Mouse (Mus musculus): ENCODE measurements at regions not wholly inside any gene's neighbourhood (a gene's known extent, or its start where the extent isn't known, plus 50 kb on each side); places are given as distances from the start of the nearest gene placed in this dataset.

DNA sequence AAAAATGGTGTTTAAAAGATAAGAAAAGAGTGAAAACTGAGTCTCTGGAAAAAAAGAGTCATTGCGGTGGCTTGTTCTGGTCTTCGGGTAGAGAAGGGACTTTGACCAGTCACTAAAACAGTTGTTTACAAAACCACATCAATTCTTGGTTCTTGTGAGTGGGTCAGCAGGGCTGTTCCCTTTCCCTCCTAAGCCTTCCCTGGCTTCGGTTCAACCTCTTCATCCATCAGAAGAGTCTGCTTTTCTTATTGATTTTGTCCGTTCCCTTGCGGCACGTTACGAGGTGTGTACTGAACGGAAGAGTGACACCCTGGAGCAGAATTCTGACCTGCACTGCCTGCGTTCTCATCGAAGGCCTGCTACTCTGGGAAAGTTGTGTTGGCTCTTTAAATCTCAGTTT, 229.1 kb upstream of the G2e3 start:
- no peak for DNase-seq (ENCODE audit: low spot score in 2 of 2)

DNA sequence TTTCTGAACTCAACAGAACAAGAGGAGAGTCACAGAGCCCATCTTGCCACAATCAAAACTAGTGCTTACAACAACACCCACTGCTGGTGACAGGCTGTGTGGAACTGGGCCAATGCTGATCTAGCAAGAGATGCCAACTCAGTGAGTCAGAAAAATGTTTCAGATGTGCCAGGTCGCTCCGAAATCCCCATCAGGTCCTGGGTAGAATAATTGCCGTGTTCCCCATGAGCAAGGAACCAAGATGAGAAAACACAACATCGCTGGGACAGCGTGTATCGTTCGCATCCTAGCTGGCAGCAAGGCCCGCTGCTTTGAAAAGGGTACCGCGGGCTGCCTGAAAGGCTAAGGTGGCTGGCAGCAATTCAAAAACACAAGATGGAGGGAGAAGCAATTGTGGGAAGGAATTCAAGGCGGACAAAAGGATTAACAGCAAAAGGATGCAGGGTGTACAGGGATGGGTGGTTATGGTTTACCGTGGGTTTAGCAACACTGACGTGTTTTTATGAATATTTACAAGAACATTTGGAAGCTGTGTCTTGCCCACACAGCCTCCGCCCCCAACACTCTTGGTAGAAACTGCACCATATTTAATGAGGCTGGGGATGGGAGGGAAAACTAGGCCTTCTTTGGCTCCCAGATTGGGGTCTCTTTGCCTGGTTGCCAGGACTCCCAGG, 229.7 kb upstream of the G2e3 start:
- no peak for DNase-seq (ENCODE audit: low spot score in 2 of 2)

GRCm38 (mm10) chr12:51117436-51118020, 230.3 kb upstream of the G2e3 start:
- DNase-seq (ENCODE audit: low spot score in 2 of 2): no peak

- DNase-seq (ENCODE audit: low spot score in 2 of 2): no peak
These were observed 236.1 kb upstream of the G2e3 start for GRCm38 (mm10) chr12:51111811-51112210.

DNA sequence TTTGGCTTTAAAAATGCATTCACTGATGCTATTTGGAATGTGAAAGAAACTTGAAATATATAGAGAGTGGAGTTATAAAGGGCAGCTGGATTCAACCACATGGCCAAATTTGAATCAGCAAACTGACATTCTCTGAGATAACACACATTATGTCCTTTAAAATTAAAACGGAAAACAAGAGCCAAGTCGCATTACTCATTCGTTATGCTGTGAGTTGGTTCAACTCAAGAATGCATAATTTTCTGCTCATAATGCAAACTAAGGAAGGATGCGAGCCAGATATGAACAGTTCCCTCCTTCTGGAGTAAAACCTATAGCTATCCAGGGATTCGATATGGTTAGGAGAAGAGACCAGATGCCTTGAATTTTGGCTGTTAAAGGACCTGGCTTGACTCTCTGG, 239.8 kb upstream of the G2e3 start:
- no peak for DNase-seq (ENCODE audit: low spot score in 2 of 2)

DNA sequence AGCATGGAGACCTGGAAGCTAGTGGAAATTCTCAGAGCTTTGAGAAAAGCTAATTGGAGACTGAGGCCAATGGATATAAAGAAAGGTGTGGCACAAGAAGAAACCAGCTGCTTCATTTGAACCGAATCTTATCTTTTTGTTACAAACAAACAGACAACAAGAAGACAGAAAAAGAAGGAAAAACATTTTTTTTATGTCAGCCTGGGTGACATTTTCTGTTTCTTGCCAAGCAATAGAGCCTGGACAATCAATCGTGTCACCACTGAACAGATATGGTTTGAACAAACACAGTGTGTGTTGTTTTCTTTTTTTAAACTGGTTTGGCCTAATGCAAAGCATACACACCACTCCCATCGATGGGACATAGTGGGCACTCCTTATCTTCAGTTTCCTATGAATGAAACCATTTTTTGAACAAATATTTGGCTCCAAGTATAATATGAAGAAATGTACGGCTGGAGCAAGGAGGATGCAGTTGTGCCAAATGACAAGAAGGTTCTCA, 244.3 kb upstream of the G2e3 start:
- DNase-seq (ENCODE audit: low spot score in 2 of 2): no peak

DNA sequence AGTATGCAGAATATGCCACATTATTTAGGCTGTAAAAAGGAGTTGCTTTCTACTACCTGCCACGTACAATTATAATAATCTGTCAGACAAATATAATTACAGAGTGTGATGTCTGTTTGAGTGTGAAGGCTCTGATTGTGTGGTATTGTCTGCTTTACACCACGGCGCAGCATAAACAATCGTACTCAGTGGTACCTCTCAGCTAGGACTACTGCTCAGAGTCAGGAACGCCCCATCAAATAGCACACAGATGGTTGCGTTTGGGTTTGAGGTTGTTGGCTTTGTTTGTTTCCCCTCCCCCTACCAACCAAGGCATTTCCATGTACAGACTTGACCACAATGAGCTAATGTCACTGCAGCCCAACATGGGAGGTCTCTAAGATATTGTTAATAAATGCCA, 246.2 kb upstream of the G2e3 start:
- no peak for DNase-seq (ENCODE audit: low spot score in 2 of 2)

GRCm38 (mm10) chr12:51100868-51101267, 247.0 kb upstream of the G2e3 start:
- DNase-seq (ENCODE audit: low spot score in 2 of 2): no peak

DNA sequence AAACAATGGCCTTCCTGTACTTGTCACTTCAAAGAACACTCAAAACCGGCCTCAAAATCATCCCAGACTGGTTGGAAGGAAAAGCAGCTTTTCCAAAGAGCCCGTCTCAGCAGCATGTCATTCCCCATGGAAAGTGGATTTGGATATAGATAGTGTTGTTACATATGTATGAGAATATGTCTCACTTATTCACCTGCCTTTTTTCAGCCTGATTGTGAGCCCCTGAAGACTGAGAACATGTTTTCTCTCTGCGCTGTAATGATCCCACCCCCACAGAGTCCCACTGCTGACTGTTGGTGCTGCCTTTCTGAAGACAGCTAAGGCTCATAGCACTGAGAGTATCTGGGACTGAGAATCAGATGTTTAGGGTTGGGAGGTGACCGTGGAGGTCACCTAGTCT, 251.9 kb upstream of the G2e3 start:
- DNase-seq (ENCODE audit: low spot score in 2 of 2): no peak

DNA sequence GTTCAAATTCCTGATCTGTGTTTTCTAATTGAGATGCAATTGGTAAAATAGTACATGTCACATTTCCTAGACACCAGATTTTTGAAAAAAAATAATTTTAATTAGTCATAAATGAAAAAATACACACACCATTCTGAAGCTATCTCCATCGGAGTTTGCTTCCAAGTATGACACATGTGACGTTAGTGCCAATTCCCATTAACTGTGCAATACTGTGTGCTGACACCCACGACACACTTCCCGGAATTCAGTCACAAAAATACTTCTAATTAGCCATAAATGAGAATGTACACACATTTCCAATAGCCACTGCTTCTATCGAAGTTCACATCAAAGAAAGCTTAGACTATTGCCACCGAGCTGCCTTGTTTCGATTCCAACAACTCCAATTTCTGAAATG, 258.5 kb upstream of the G2e3 start:
- DNase-seq (ENCODE audit: low spot score in 2 of 2): no peak

- DNase-seq (ENCODE audit: low spot score in 2 of 2): no peak
These were observed 266.1 kb upstream of the G2e3 start for GRCm38 (mm10) chr12:51081809-51082208.

DNA sequence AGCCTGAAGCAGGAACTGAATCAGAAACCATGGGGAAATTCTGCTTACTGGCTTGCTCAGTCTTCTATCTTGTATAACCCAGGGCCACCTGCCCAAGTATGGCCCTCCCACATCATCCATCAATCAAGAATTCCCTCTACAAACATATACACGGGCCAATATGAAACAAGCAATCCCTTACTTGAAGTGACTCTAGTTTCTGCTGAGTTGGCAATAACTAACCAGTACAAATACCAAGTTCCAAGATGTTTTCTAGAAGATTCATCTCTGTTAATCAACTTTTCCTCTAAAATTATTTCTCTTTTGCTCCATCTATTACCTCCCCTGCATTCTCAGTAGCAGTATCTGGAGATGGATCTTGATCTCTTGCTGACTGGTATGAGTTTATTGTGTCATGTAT, 274.4 kb upstream of the G2e3 start:
- no peak for DNase-seq (ENCODE audit: low spot score in 2 of 2)

DNA sequence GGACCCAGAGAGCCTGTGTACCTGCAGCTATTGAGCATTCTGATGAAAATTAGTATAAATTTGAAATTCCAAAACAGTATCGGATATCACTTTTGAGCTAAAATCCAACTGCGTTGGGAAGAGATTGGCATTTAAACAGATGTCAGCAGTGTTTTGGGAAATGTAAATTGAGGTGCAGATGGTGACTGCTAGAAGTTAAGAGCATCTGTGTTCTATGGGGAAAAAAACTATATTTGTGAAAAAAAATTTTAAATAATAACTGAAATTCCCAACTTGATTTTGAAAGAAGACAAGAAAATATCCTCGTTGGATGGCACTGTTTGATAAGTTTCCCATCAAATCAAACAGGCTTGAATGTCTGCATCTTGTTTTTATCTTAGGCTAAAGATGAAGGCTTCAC, 286.9 kb upstream of the G2e3 start:
- no peak for DNase-seq (ENCODE audit: low spot score in 2 of 2)

- DNase-seq (ENCODE audit: low spot score in 2 of 2): no peak
These were observed 289.3 kb upstream of the G2e3 start for GRCm38 (mm10) chr12:51058569-51058968.

DNA sequence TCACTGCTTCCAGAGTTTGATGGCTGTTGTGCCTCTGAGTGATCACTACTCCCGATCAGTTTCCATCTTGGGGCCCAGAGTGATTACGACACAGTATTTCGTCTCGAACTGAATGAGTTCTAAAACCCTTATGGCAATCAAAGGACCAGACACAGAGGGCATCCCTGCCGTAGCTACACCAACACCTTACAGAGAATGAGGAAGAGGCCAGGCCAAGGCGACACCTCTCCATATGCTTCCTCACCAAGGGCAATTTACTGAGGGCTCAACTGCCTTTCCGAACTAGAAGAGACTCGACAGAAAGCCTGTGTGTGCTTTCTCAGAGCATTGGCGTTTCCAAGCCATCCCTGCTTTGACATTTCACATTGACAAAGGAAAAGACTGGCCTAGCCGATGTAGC, 289.8 kb upstream of the G2e3 start:
- no peak for DNase-seq (ENCODE audit: low spot score in 2 of 2)

DNA sequence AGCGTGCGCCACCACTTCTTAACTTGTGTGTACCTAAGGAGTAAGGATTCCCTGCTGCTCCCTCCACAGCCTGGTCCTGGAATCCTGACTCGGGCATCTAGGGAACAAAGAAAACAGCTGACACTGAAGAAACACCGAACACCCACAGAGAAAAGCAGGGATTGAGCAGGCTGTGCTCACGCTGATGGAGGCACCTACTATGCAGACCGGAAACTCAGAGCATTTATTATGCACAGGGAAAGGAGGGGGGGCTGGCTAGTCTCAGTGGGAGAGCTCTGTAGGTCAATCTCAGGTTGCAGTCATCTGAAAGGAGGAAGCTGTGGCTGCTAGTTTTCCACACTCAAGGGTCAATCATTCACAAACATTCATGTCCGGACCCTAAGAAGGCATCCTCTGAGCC, 300.7 kb upstream of the G2e3 start:
- no peak for DNase-seq (ENCODE audit: low spot score in 2 of 2)

DNA sequence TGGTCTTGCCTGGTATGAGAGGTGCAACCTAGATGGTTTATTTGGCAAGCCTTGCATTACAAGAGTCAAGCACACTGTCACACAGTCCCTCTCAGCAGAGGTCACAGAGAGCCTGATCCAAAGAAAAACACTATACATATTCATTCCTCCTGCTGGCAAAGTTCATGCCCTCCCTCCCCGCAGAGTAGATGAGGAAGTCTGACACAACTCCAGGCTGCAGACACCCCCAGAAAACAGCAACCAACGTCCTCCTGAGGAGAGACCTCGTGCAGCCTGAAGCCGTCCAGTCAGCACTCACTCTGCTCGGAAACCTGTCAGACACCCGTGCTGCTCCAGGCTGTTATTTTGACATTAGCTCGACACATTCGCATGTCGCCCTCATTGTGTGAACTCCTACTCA, 302.4 kb upstream of the G2e3 start:
- no peak for DNase-seq (ENCODE audit: low spot score in 2 of 2)

DNA sequence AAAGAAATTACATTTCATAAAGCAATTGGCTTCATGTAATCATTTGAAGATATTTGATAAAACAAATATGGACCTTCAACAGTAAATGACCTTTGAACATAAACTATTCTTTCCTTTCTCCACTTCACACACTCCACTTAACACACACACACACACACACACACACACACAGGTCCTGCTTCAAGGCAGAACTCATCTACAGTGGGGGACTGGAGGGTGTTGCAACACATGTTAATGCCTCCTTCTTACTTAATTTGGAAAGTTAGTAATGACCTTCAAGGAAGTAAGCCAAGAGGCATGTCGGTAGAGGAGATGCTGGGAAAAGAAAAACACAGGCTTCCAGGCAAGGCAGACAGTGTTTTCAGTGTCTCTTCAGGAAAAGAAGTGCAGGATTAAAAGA, 302.8 kb upstream of the G2e3 start:
- no peak for DNase-seq (ENCODE audit: low spot score in 2 of 2)

GRCm38 (mm10) chr12:51032193-51032592, 315.7 kb upstream of the G2e3 start:
- no peak for DNase-seq (ENCODE audit: low spot score in 2 of 2)

DNA sequence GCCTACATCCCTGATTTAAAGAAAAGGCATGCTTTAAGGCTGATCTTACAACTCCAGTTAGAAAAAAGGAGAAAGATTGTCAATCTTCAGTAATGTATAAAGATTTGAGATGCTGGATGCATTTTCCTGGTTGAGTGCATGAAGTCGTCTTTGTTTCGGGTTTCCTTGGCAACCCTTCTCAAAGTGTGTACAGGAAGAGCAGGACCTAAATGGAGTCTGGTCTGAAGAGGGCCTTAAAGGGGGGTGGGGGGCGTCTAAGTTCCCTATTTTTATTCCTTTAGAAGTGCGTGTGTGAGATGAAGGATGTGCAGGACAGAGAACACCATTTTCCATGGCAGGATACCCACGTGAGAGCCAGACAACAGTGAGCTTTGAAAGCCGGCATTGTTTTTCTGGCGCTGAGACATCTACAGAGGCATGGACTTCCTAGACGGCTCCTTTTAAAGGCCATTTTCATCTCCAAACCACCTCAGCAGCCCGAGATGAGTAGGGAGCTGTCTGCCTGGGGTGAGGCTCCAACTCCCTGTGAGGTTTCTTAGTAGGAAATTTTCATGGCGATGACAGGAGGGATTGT, 319.2 kb upstream of the G2e3 start:
- DNase-seq (ENCODE audit: low spot score in 2 of 2): no peak

DNA sequence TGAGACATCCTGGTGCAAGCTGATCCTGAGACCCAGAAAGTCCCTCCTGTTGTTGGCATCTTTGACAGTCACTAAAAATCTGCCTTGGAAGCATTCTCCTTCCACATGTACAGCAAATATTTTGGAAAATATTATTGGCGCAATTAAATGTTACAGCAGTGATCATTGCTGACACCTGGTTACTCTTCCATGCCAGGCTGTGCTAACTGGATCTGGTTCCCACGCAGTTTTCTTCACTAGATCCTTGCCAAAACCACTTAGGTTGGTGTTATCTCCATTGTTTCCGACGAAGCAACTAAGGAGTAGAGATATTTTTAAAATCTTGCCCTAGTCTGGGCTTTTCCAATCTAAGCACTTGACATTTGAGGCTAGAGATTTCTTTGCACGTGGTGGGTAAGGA, 321.8 kb upstream of the G2e3 start:
- DNase-seq (ENCODE audit: low spot score in 2 of 2): no peak

DNA sequence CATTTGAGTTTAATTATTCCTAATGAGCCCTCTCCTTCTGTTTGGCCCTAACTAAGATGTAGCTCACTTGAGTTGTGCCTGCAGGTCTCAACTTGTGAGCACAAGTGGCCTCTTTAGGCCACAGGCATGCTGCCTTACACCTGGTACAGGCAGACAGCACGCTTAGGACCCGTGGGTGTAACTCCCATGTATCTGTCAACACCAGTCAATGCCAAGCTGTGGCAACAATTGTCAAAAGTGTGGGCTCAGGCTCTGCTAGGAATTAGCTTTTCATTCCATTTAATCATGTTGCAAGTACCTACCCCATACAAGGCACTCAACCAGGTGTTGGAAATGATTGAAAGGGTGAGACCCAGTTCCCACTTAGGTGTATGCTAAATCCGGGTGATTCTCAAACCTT, 322.3 kb upstream of the G2e3 start:
- no peak for DNase-seq (ENCODE audit: low spot score in 2 of 2)

GRCm38 (mm10) chr12:51024057-51024743, 323.7 kb upstream of the G2e3 start:
- no peak for DNase-seq (ENCODE audit: low spot score in 2 of 2)
